In the genomic region with DNA sequence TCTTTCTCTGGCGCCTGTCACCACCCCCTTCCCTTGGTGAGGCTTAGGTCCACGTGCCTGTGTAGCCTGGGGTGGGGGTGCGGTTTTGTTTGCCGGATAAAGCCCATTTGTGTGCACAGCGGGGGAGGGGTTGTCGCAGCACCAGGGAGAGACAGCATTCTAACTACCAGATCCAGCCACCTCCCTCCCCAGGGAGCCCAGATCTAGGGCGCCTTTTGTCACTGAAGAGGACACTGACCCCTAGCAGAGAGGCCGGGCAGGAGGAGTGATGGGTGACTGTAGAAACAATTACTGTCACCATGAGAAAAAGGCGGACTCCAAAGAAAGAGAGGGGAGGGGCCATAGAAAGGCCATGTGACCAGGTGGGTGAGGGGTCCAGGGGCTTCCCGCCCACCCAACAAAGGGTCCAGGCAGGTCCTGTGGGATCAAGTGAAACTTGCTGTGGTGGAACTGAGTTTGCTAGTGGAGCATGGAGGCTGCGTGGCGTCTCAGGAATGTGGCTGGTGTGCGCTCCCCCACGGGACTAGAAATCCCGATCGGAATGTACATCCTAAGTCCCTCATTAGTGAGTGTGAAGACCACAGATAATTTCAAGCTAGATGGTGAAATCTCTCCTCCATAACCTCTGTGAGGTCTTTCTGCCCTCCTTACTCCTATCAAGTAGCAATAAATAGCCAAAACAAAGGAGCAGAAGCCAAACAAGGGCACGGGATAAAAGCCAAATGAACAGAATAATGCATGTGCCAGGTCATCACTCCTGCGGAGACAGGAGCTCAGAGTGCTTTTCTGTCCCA, we compare ENCODE assay signal across 8 mouse cellular contexts. TPM values are rescaled to one million over a fixed set of nuclear protein-coding genes. Genes with fewer than 3 reads are reported as not detected.
DNase-seq lines count a peak whose midpoint lies in the region; ATAC-seq lines count a peak whose summit lies in the region.

No protein-coding gene starts in this region.

- H3K27ac ChIP-seq in embryonic facial prominence, embryonic 12.5 days, result peak overlapping the region; percentile 65
- peak overlapping the region; percentile 96 for H3K27ac ChIP-seq in limb, embryonic 10.5 days
- H3K27ac ChIP-seq in midbrain, embryonic 12.5 days (replicated peaks), result peak overlapping the region; percentile 30; the same call in 1 of the 2 replicates

- DNase-seq in 3T3-L1 (ENCODE audit: low read depth, low spot score), result peak; percentile 51
- peak; percentile 43 for DNase-seq in heart, postnatal 4 days
- peak; percentile 83 for DNase-seq in limb, embryonic 10.5 days (ENCODE audit: low spot score)
- peak; percentile 88 for DNase-seq in yolk sac, embryonic 10.5 days (ENCODE audit: low spot score)
- no peak for DNase-seq in urinary bladder, postnatal 14 days (ENCODE audit: low spot score)

- H3K9me3 ChIP-seq in embryonic facial prominence, embryonic 12.5 days, result no peaks in the 10 kb centered on the region
- H3K9me3 ChIP-seq in limb, embryonic 10.5 days (replicated peaks), result no peaks in the 10 kb centered on the region
- H3K9me3 ChIP-seq in midbrain, embryonic 12.5 days, result no peaks in the 10 kb centered on the region

- ATAC-seq in CD4-positive, CD25-positive, alpha-beta regulatory T cell, adult 4 months, result peak; percentile 57
- peak; percentile 62 for ATAC-seq in embryonic facial prominence, embryonic 12.5 days (ENCODE audit: insufficient number of reproducible peaks, insufficient read depth, low FRiP score, low TSS enrichment)
- peak; percentile 78 for ATAC-seq in midbrain, embryonic 12.5 days (ENCODE audit: low FRiP score, low read depth)

- H3K27me3 ChIP-seq in embryonic facial prominence, embryonic 12.5 days, result no peaks in the 10 kb centered on the region
- 0 out of 2 replicates have a peak, but pooled peaks cover 5% of the 10 kb centered on the region for H3K27me3 ChIP-seq in limb, embryonic 10.5 days (ENCODE audit: low read depth, poor library complexity, severe bottlenecking)
- H3K27me3 ChIP-seq in midbrain, embryonic 12.5 days, result peaks cover 27% of the 10 kb centered on the region

- peak overlapping the region; percentile 87 for H3K4me2 ChIP-seq in embryonic facial prominence, embryonic 12.5 days (replicated peaks)
- H3K4me2 ChIP-seq in midbrain, embryonic 12.5 days (replicated peaks), result peak overlapping the region; percentile 70

- under 1% methylated on average over 18 of the region's 18 CpGs for WGBS in embryonic facial prominence, embryonic 12.5 days
- WGBS in limb, embryonic 10.5 days, result under 1% methylated on average over 18 of the region's 18 CpGs
- under 1% methylated on average over 18 of the region's 18 CpGs for WGBS in midbrain, embryonic 12.5 days

- H3K9ac ChIP-seq in embryonic facial prominence, embryonic 12.5 days, result peak overlapping the region; percentile 43
- H3K9ac ChIP-seq in midbrain, embryonic 12.5 days (replicated peaks), result peak overlapping the region; percentile 32

- H3K36me3 ChIP-seq in embryonic facial prominence, embryonic 12.5 days, result no peaks in the 10 kb centered on the region
- H3K36me3 ChIP-seq in limb, embryonic 10.5 days, result peaks cover 20% of the 10 kb centered on the region
- no peaks in the 10 kb centered on the region for H3K36me3 ChIP-seq in midbrain, embryonic 12.5 days

- H3K4me1 ChIP-seq in embryonic facial prominence, embryonic 12.5 days, result peaks cover 36% of the 10 kb centered on the region
- H3K4me1 ChIP-seq in limb, embryonic 10.5 days, result peaks cover 61% of the 10 kb centered on the region
- H3K4me1 ChIP-seq in midbrain, embryonic 12.5 days, result peaks cover 45% of the 10 kb centered on the region

- peak overlapping the region; percentile 41 for H3K4me3 ChIP-seq in embryonic facial prominence, embryonic 12.5 days
- peak overlapping the region; percentile 60 for H3K4me3 ChIP-seq in limb, embryonic 10.5 days
- H3K4me3 ChIP-seq in midbrain, embryonic 12.5 days, result peak overlapping the region; percentile 35

RNA-seq across cellular contexts. Expression of a gene that starts 0.9 kb away (rescaled TPM):
- under 1 TPM in 1 of 2 experiments, not detected in 1; 0.39 TPM for polyA plus RNA-seq in CD4-positive, CD25-positive, alpha-beta regulatory T cell, adult 4 months (2017; shearing (Covaris generic))
- polyA plus RNA-seq in embryonic facial prominence, embryonic 12.5 days (2016; fragmentation: Nextera tagmentation; extraction: Ambion mirVana), result 30.1 and 36.4 TPM in 2 replicates
- 10 to 100 TPM; 87.3 to 91.0 TPM for total RNA-seq in heart, postnatal 4 days (2021)
- polyA plus RNA-seq in limb, embryonic 10.5 days (2016; fragmentation: Nextera tagmentation; extraction: Ambion mirVana), result 161 and 187 TPM in 2 replicates
- polyA plus RNA-seq in midbrain, embryonic 12.5 days (2016; fragmentation: Nextera tagmentation; extraction: Ambion mirVana), result 19.2 and 19.5 TPM in 2 replicates

RNA-seq across cellular contexts. Expression of a gene that starts 11.6 kb away (rescaled TPM):
- polyA plus RNA-seq in CD4-positive, CD25-positive, alpha-beta regulatory T cell, adult 4 months (2017; shearing (Covaris generic)), result 10 to 100 TPM; 14.8 to 19.9 TPM
- polyA plus RNA-seq in embryonic facial prominence, embryonic 12.5 days (2016; fragmentation: Nextera tagmentation; extraction: Ambion mirVana), result 27.5 and 31.3 TPM in 2 replicates
- 100 to 1,000 TPM; 150 to 162 TPM for total RNA-seq in heart, postnatal 4 days (2021)
- polyA plus RNA-seq in limb, embryonic 10.5 days (2016; fragmentation: Nextera tagmentation; extraction: Ambion mirVana), result 24.3 and 24.5 TPM in 2 replicates
- 29.7 and 33.8 TPM in 2 replicates for polyA plus RNA-seq in midbrain, embryonic 12.5 days (2016; fragmentation: Nextera tagmentation; extraction: Ambion mirVana)

RNA-seq across cellular contexts. Expression of a gene that starts 13.5 kb away (rescaled TPM):
- 1 to 10 TPM; 1.0 to 3.3 TPM for polyA plus RNA-seq in CD4-positive, CD25-positive, alpha-beta regulatory T cell, adult 4 months (2017; shearing (Covaris generic))
- polyA plus RNA-seq in embryonic facial prominence, embryonic 12.5 days (2016; fragmentation: Nextera tagmentation; extraction: Ambion mirVana), result 14.3 and 14.4 TPM in 2 replicates
- 10 to 100 TPM; 19.6 to 25.3 TPM for total RNA-seq in heart, postnatal 4 days (2021)
- 7.9 and 11.4 TPM in 2 replicates for polyA plus RNA-seq in limb, embryonic 10.5 days (2016; fragmentation: Nextera tagmentation; extraction: Ambion mirVana)
- 10.2 and 12.4 TPM in 2 replicates for polyA plus RNA-seq in midbrain, embryonic 12.5 days (2016; fragmentation: Nextera tagmentation; extraction: Ambion mirVana)

RNA-seq across cellular contexts. Expression of a gene that starts 23.3 kb away (rescaled TPM):
- polyA plus RNA-seq in CD4-positive, CD25-positive, alpha-beta regulatory T cell, adult 4 months (2017; shearing (Covaris generic)), result 1 to 10 TPM; 9.1 to 9.7 TPM
- polyA plus RNA-seq in embryonic facial prominence, embryonic 12.5 days (2016; fragmentation: Nextera tagmentation; extraction: Ambion mirVana), result 5.9 and 6.2 TPM in 2 replicates
- 1 to 10 TPM; 1.7 to 2.0 TPM for total RNA-seq in heart, postnatal 4 days (2021)
- polyA plus RNA-seq in limb, embryonic 10.5 days (2016; fragmentation: Nextera tagmentation; extraction: Ambion mirVana), result 8.8 and 10.5 TPM in 2 replicates
- 3.9 and 4.7 TPM in 2 replicates for polyA plus RNA-seq in midbrain, embryonic 12.5 days (2016; fragmentation: Nextera tagmentation; extraction: Ambion mirVana)

RNA-seq across cellular contexts. Expression of a gene that starts 23.7 kb away (rescaled TPM):
- polyA plus RNA-seq in CD4-positive, CD25-positive, alpha-beta regulatory T cell, adult 4 months (2017; shearing (Covaris generic)), result 100 to 1,000 TPM; 162 to 241 TPM
- polyA plus RNA-seq in embryonic facial prominence, embryonic 12.5 days (2016; fragmentation: Nextera tagmentation; extraction: Ambion mirVana), result 241 and 287 TPM in 2 replicates
- 100 to 1,000 TPM; 172 to 180 TPM for total RNA-seq in heart, postnatal 4 days (2021)
- polyA plus RNA-seq in limb, embryonic 10.5 days (2016; fragmentation: Nextera tagmentation; extraction: Ambion mirVana), result 344 and 367 TPM in 2 replicates
- 328 and 374 TPM in 2 replicates for polyA plus RNA-seq in midbrain, embryonic 12.5 days (2016; fragmentation: Nextera tagmentation; extraction: Ambion mirVana)

Comparison
In these comparisons a context has a peak if more than half of its experiments do, and no peak if none do; other contexts are left out.
1. H3K27ac ChIP-seq: peak in every context shown above with its lines; median percentile 96 in limb, embryonic 10.5 days; 65 in embryonic facial prominence, embryonic 12.5 days; 30 in midbrain, embryonic 12.5 days.
2. RNA of a gene that starts 0.9 kb away (polyA plus RNA-seq): 161 to 187 TPM in limb, embryonic 10.5 days, 30.1 to 36.4 TPM in embryonic facial prominence, embryonic 12.5 days and 19.2 to 19.5 TPM in midbrain, embryonic 12.5 days; 0.39 TPM in CD4-positive, CD25-positive, alpha-beta regulatory T cell, adult 4 months; every median in the first group is over 10 times any median in the second.
3. Peak in every context shown above with its lines, with median percentiles within 50 percentile points of each other: ATAC-seq and H3K4me3 ChIP-seq.